Mouse (Mus musculus): Measurements from ENCODE around the gene Dnah9.

- no peak for TF ChIP-seq CTCF (IDR thresholded peaks at IDR 0.05)
- no peak for TF ChIP-seq EP300 (IDR thresholded peaks at IDR 0.05)
Observed at GRCm38 (mm10) chr11:65812088-65812487, 356.3 kb downstream of the Dnah9 start.

All from lung, postnatal 0 days (tissue).